Mouse (Mus musculus) kidney, adult 2 months (tissue): ENCODE measurements at regions not wholly inside any gene's neighbourhood (a gene's known extent, or its start where the extent isn't known, plus 50 kb on each side); places are given as distances from the start of the nearest gene placed in this dataset.
A peak's percentile ranks its signal among the peaks of the same experiment; 100 is the strongest.

ENCODE experiments used
- DNase-seq: peaks from one replicate; pipeline ENCODE4 v3.0.0; 2021
- H3K27ac ChIP-seq: fragments of 200-500 bp; 2 replicates; pipeline ENCODE4 v1.5.1; 2012; ENCODE audit warnings: low read depth, low read length, control low read depth, inconsistent platforms; ENCODE audit not compliant: insufficient read depth
- H3K27me3 ChIP-seq: fragments of 200-500 bp; replicated peaks from 2 replicates; pipeline ENCODE4 v1.6.1; 2012; ENCODE audit warnings: mild to moderate bottlenecking, moderate library complexity, low read length, inconsistent platforms; ENCODE audit not compliant: control insufficient read depth, insufficient read depth
- H3K36me3 ChIP-seq: fragments of 200-500 bp; 2 replicates; pipeline ENCODE4 v1.6.1; 2012; ENCODE audit warnings: mild to moderate bottlenecking, moderate library complexity, low read length, inconsistent platforms; ENCODE audit not compliant: control insufficient read depth, insufficient read depth
- H3K4me1 ChIP-seq: fragments of 200-500 bp; 2 replicates; pipeline ENCODE4 v1.6.1; 2011; ENCODE audit warnings: low read length; ENCODE audit not compliant: control insufficient read depth, insufficient read depth
- H3K4me3 ChIP-seq: fragments of 200-500 bp; 2 replicates; pipeline ENCODE4 v1.5.1; 2011; ENCODE audit warnings: mild to moderate bottlenecking, low read depth, low read length, control low read depth; ENCODE audit not compliant: insufficient read depth
- CTCF ChIP-seq: fragments of 200-500 bp; conservative IDR thresholded peaks from 2 replicates; pipeline ENCODE4 v1.5.1; 2011; ENCODE audit warnings: low read depth, mild to moderate bottlenecking, control low read depth, low read length, moderate library complexity, mixed read lengths; ENCODE audit not compliant: insufficient read depth, insufficient read length
- POLR2A ChIP-seq: fragments of 200-500 bp; IDR thresholded peaks from one replicate; pipeline ENCODE4 v1.6.1; 2011; ENCODE audit warnings: low read depth, low read length, control low read depth
- WGBS: fragments of 180-500 bp; shearing (Covaris S2); methylation state at CpG from one replicate; pipeline ENCODE4 v1.1.7; 2018; 5-methylcytosine and 5-hydroxymethylcytosine counted together

DNA sequence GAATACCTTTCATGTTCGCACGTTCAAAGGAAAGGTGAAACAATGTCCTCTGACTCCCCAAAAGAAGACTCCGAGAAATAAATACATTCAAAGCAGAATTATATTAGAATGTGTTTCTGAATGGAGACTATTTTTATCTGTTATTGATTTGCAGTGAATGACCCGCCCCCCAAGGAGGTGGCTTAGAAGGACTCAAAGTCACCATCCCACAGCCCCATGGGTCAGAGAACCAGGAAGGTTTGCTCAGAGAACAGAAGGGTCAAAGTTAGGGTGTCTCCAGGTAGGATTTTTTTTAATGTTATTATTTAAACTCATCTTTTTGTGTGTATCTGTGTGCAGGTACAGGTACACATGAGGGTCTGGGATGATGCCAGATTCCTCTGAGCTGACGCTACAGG, 360.4 kb upstream of the Maf start:
- Histone ChIP-seq H3K36me3 (no peaks in the 10 kb centered on the region), H3K27me3 (no peaks in the 10 kb centered on the region), H3K4me1 (no peaks in the 10 kb centered on the region), H3K4me3 (no peak overlapping the region), H3K27ac (no peak overlapping the region)
- WGBS, result 93% methylated on average over 5 of the region's 5 CpGs
- TF ChIP-seq CTCF (no peak), POLR2A (no peak)
- DNase-seq, result no peak

DNA sequence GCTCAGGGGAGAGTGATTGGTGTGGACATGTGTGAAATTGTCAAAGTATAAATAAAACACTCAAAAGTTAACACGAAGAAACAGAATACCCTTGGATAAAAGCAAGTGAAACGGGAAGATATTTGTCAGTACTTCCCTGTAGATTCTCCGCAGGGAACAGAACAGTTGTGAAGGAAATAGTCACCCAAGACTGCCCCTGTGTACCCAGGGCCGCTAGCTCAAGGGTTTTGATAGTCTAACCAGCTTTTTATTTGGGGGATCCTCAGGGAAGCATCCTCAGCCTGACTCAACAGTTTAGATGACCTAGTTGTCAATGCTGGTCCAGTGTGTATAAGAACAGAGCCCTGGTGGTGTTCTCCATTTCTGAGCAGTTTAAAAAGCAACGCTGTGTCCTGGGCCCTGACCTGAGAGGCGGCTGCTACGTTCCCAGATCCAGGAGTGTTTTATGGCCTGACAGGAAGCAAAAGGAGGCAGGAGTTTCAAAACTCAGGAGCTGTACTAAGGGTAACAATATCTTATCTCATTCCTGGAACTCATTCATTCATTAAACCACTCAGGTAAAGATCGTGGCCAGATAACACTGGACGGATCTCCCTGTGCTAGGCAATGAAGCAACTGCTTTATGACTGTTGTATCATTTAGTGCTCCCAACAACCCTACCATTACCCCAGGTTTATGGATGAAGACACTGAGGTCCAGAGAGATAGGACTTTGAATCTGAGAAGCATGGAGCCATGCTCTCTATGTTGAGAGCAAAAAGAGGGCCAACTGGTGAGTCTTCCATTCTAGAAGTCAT, 359.8 kb upstream of the Maf start:
- H3K27ac ChIP-seq, result no peak overlapping the region
- WGBS, result 61% methylated on average over 9 of the region's 9 CpGs

DNA sequence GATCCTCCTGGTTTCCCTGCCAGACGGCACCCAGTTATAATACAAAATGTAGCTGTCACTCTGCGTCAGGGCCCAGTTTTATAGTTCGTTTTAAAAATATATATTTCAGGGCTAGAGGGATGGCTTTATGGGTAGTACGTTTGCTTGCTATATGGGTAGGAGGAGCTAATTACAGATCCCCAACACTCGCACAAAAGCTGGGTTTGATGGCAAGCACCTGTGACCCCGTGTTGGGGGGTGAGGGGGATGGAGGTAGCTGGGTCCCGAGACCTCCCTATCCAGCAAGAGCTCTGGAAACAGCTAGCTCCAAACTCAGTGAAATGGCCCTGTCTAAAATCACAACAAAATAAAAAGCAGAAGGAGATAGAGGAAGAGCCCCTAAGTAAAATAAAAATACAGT, 358.3 kb upstream of the Maf start:
- WGBS, result 90% methylated on average over 7 of the region's 7 CpGs
- no peak overlapping the region for H3K4me3 ChIP-seq
- DNase-seq, result no peak
- no peaks in the 10 kb centered on the region for H3K4me1 ChIP-seq
- no peak overlapping the region for H3K27ac ChIP-seq
- TF ChIP-seq POLR2A, result no peak
- no peak for TF ChIP-seq CTCF
- H3K36me3 ChIP-seq, result no peaks in the 10 kb centered on the region
- H3K27me3 ChIP-seq, result no peaks in the 10 kb centered on the region

More for the DNA sequence above, 359.8 kb upstream of the Maf start:
- H3K36me3 ChIP-seq, result no peaks in the 10 kb centered on the region
- no peaks in the 10 kb centered on the region for H3K27me3 ChIP-seq
- no peaks in the 10 kb centered on the region for H3K4me1 ChIP-seq
- no peak for DNase-seq
- TF ChIP-seq CTCF (no peak), POLR2A (no peak)
- no peak overlapping the region for H3K4me3 ChIP-seq

DNA sequence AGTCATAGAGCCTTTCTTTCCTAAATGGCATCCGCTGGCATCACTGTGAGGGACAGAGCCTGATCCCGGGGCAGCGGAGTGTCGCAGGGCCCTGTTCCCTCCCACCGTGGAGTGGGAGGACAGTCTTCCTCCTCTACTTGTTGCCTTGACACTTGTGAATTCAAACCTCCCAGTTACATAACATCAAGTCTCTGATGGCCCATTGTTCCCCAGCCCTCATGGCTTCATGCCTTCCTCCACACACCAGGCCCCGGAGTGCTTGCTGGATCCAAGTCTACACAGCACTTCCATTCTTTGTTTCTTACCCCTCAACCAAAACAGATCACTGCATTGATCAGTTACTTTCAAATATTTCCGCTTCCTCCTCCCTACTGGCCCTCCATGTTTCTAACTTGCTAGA, 357.7 kb upstream of the Maf start:
- Histone ChIP-seq H3K4me3 (no peak overlapping the region), H3K36me3 (no peaks in the 10 kb centered on the region), H3K4me1 (no peaks in the 10 kb centered on the region), H3K27ac (no peak overlapping the region), H3K27me3 (no peaks in the 10 kb centered on the region)
- DNase-seq, result no peak
- 94% methylated on average over 7 of the region's 7 CpGs for WGBS
- TF ChIP-seq CTCF, result no peak
- TF ChIP-seq POLR2A, result no peak

DNA sequence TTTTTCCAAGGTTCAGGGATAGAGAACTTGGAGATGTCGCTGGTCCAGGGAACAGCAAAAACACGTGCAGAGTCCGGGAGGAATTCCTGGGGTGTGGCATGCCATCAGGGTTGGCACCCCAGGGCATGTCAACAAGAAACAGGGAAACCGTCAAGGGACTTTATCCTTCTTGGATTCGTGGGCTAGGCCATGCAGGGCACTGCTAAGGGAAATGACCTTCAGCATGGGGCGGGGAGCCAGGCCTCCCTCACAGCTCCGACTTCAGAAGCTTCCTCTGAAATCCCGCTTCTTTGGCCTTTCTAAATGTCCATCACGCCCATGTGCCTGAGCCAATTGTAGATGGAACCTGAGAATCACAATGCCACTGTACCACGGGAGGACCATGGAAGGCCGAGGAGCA, 357.0 kb upstream of the Maf start:
- Histone ChIP-seq H3K4me3 (no peak overlapping the region), H3K36me3 (no peaks in the 10 kb centered on the region), H3K4me1 (no peaks in the 10 kb centered on the region), H3K27ac (no peak overlapping the region), H3K27me3 (no peaks in the 10 kb centered on the region)
- no peak for TF ChIP-seq POLR2A
- no peak for TF ChIP-seq CTCF
- no peak for DNase-seq
- WGBS, result 84% methylated on average over 11 of the region's 11 CpGs

DNA sequence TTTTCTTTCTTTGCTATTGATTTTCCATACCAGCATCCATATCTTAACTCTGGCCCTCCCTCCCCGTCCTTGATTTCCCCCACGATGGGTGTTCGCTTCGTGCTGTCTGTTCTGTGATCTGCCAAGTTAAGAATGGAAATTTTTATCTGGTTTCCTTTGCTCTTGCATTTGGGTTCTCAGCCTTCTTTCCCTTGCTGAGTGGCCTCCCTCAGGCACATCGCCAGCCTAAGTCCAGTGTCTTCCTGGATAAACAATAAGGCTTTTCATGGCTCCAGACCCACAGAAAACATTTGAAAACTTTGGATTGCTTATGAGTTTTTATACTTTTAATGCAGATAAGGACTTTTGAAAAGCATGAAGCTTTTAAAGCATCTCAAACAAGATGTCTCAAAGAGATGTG, 355.9 kb upstream of the Maf start:
- no peaks in the 10 kb centered on the region for H3K36me3 ChIP-seq
- no peaks in the 10 kb centered on the region for H3K27me3 ChIP-seq
- WGBS, result 63% methylated on average over 5 of the region's 5 CpGs
- no peak for TF ChIP-seq POLR2A
- TF ChIP-seq CTCF, result no peak
- H3K4me1 ChIP-seq, result no peaks in the 10 kb centered on the region
- peak; percentile 25 for DNase-seq
- no peak overlapping the region for H3K27ac ChIP-seq
- no peak overlapping the region for H3K4me3 ChIP-seq

DNA sequence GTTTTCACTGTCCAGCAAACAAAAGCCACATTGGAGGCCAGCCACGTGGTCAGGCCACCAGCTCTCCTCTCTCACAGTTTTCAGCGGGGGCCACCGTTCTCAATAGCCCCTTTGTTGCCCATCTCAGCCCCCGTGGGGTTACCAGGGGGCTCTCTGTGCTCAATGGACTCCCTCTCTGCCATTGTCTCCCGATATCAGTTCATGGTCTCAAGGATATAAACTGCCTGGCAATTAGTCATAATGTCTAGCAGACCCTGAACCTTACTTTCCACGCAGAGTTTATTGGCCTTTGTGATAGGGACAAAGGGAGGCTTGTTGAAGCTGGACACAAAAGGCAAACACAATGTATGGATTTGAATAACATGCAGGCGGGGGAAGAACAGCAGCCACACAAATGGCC, 345.9 kb upstream of the Maf start:
- H3K4me1 ChIP-seq, result no peaks in the 10 kb centered on the region
- no peak for DNase-seq
- no peak overlapping the region for H3K4me3 ChIP-seq
- H3K36me3 ChIP-seq, result no peaks in the 10 kb centered on the region
- 76% methylated on average over 7 of the region's 7 CpGs for WGBS
- no peaks in the 10 kb centered on the region for H3K27me3 ChIP-seq
- no peak overlapping the region for H3K27ac ChIP-seq
- no peak for TF ChIP-seq CTCF
- no peak for TF ChIP-seq POLR2A
